Mouse (Mus musculus): ENCODE results near the gene Ccl5. TPM values are rescaled to one million over a fixed set of nuclear protein-coding genes. Genes with fewer than 3 reads are reported as not detected.

The Ccl5 gene
- not detected in 2 replicates for polyA plus RNA-seq (2015; fragmentation: Nextera tagmentation; extraction: Ambion mirVana)

DNA sequence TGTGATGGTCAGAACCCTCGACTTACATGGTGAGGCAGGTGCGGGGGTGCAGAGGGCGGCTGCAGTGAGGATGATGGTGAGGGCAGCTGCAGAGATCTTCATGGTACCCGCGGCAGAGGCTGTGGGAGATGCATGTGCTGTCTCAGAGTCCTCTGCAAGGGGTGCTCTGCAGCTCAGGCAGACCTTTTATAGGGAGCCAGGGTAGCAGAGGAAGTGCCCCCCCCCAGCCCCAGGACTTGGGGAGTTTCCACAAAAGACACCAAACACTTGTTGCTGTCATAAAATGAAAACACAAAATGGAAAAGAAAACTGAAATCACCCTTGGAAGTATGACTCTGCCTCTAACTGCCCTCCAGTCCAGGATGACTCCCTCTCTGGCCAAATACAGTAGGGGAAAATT lies at the start of gene Ccl5:
Gene Ccl5, minus strand, starts transcription at position 159 of the 400 bp plus-strand sequence.
- Histone ChIP-seq H3K27me3 (no peaks in the 10 kb centered on the region), H3K4me1 (peaks cover 12% of the 10 kb centered on the region), H3K27ac (no peak within 1 kb of the TSS), H3K4me2 (no peak within 1 kb of the TSS), H3K9me3 (replicated peaks) (no peaks in the 10 kb centered on the region), H3K9ac (no peak within 1 kb of the TSS), H3K36me3 (no peaks in the 10 kb centered on the region), H3K4me3 (replicated peaks) (no peak within 1 kb of the TSS)
- no peak for ATAC-seq (replicated peaks; ENCODE audit: low FRiP score)
- 86% methylated on average over 5 of the region's 5 CpGs for WGBS

DNA sequence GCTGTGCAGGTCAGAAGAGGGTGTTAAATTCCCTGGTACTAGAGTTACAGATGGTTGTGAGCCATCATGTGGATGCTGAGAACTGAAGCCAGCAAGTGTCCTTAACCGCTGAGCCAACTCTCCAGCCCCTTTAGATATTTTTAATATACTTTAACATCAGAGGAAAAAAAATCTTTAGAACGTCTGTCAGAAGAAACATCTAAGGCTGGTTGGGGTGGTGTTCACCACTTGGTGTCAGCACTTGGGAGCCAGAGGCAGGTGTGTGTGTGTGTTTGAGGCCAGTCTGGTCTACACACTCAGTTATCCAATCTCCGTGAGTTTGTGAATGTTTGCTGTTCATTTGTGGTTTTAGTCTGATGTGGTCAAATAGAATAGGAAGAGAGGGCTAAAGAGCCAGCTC lies 48.7 kb upstream of the Ccl5 start:
- Histone ChIP-seq H3K27ac (no peak overlapping the region), H3K36me3 (no peaks in the 10 kb centered on the region), H3K27me3 (no peaks in the 10 kb centered on the region), H3K4me2 (no peak overlapping the region), H3K4me1 (peaks cover 13% of the 10 kb centered on the region), H3K4me3 (replicated peaks) (no peak overlapping the region), H3K9ac (no peak overlapping the region), H3K9me3 (replicated peaks) (no peaks in the 10 kb centered on the region)
- WGBS: 78% methylated on average over 3 of the region's 3 CpGs
- no peak for ATAC-seq (replicated peaks; ENCODE audit: low FRiP score)

DNA sequence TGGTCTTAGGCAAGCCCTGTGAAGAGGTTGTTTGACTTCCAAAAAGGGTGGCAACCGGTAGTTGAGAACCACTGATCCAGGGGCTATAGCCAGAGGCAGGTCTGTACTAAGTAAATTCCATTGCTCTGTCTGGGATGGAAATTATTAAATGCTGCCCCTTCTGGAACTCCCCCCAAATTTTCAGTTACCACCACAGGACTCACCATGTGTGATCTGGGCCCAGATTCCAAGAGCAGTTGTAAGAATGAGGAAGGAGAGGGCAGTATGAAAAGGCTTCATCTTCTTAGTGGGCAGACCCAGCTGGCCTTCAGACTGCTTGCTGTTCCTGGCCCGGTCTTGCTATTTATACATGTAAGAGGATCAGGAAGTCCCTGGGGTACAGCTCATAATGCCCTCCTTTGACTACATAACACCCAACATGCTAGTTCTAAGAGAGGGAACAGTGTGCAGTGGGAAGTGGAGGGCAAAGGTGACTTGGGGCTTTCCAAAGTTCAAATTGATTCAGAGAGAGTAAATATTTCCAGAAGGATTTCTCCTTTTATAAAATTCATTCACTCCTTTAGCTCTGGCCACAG lies 48.0 kb upstream of the Ccl5 start, which contains the start of gene Ccl9:
Gene Ccl9, minus strand, starts transcription at position 451 of the 575 bp plus-strand sequence.
- no peak within 1 kb of the TSS for H3K4me2 ChIP-seq
- no peaks in the 10 kb centered on the region for H3K36me3 ChIP-seq
- no peak within 1 kb of the TSS for H3K27ac ChIP-seq
- H3K9me3 ChIP-seq (replicated peaks): no peaks in the 10 kb centered on the region
- H3K4me1 ChIP-seq: peaks cover 11% of the 10 kb centered on the region
- no peak for ATAC-seq (replicated peaks; ENCODE audit: low FRiP score)
- 76% methylated on average over 2 of the region's 2 CpGs for WGBS
- H3K27me3 ChIP-seq: no peaks in the 10 kb centered on the region
- no peak within 1 kb of the TSS for H3K4me3 ChIP-seq (replicated peaks)
- H3K9ac ChIP-seq: no peak within 1 kb of the TSS

DNA sequence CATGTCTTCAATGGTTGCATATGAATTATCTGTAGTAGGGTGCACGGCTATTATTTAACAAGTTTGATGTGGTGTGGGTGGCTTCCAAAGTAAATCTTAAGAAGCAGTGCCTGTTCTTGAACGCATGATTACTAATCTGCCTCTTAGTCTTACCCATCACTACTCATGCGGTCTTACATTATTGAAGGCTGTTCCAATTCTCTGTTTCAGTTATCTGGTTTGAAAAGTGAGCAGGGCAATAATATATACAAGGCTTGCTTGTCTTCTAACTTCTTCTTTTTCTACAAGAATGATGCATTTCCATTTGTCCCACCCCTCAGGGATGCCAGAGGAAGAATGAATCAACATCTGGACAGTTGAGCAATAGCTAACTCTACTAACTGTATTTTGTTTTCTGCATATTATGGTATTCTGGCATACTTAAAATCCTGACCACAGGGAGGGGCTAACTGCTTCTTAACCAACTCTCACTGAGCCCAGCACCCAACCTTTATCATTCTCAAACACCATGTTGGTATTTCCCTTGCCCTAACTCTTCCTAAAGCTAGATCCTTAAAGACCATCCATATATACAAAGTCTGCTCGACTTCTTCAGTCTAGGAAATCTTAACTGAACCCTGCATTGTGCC lies 46.7 kb upstream of the Ccl5 start:
- ATAC-seq (replicated peaks; ENCODE audit: low FRiP score): no peak
- Histone ChIP-seq H3K4me3 (replicated peaks) (no peak overlapping the region), H3K9me3 (replicated peaks) (no peaks in the 10 kb centered on the region), H3K27ac (no peak overlapping the region), H3K9ac (no peak overlapping the region), H3K36me3 (no peaks in the 10 kb centered on the region), H3K4me2 (no peak overlapping the region), H3K27me3 (no peaks in the 10 kb centered on the region), H3K4me1 (peaks cover 6% of the 10 kb centered on the region)
- WGBS: 84% methylated on average over 4 of the region's 4 CpGs

DNA sequence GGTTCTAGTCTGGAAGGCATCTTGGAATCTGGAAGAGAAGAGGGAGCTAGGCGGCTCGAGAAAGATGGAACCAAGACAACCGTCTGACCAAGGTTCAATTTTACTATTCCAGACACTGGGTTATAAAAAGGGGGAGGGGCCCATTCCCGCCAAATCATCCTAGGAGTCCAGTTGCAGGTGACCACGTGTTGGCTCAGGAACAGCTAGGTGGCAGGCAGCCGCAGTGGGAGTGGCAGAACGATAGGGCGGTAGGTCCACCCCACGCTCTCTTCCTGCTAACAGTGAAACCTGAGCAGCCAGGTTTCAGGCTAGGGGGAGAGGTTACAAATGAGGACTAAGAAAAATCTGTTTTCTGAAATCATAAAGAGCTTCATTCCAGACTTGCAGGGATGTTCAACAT lies 42.5 kb upstream of the Ccl5 start:
- Histone ChIP-seq H3K4me2 (no peak overlapping the region), H3K27ac (no peak overlapping the region), H3K4me3 (replicated peaks) (no peak overlapping the region), H3K27me3 (no peaks in the 10 kb centered on the region), H3K9ac (no peak overlapping the region), H3K9me3 (replicated peaks) (no peaks in the 10 kb centered on the region), H3K4me1 (peaks cover 4% of the 10 kb centered on the region; the same call in 1 of the 2 replicates), H3K36me3 (no peaks in the 10 kb centered on the region)
- ATAC-seq (replicated peaks; ENCODE audit: low FRiP score): no peak
- 52% methylated on average over 9 of the region's 9 CpGs for WGBS

DNA sequence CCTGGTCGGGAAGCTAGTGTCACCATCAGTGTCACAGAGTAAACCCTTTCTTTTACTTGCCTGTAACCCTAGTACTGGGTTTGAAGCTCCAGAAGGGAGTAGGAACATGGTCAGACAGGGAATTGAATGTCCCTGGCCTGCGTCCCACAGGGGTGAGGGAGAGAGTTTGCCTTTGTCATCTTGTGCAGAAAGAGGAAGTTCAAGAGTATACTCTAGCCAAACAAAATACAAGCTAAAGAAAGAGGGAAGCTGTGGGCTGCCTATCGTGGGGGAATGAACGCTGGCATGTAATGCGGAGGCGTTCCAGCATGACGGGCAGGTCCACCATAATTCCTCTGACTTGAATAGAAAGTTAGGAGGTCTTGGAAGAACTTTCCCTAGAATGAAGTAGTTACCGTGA lies 41.9 kb upstream of the Ccl5 start:
- H3K4me1 ChIP-seq: peaks cover 4% of the 10 kb centered on the region; the same call in 1 of the 2 replicates
- H3K9ac ChIP-seq: no peak overlapping the region
- ATAC-seq (replicated peaks; ENCODE audit: low FRiP score): no peak
- no peak overlapping the region for H3K4me2 ChIP-seq
- H3K36me3 ChIP-seq: no peaks in the 10 kb centered on the region
- WGBS: 69% methylated on average over 8 of the region's 8 CpGs
- H3K4me3 ChIP-seq (replicated peaks): no peak overlapping the region
- H3K27ac ChIP-seq: no peak overlapping the region
- H3K9me3 ChIP-seq (replicated peaks): no peaks in the 10 kb centered on the region
- H3K27me3 ChIP-seq: no peaks in the 10 kb centered on the region

DNA sequence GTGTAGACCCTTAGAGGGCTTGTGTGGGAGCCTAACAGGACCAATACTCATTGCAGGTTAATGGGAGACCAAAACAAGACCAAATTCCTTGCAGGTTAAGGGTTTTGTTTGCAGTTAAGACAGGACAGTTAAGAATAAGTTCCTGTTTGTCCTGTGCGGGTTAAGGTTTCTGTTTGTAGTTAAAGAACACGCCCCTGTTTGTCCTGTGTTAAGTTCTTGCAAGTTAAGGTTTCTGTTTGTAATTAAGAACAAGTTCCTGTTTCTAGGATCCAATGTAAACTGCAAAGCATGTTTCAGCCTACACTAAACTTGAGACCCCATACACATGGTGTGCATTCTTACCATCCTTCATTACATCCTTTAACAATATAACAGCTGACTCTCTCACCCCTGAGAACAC lies 39.9 kb upstream of the Ccl5 start:
- no peaks in the 10 kb centered on the region for H3K9me3 ChIP-seq (replicated peaks)

DNA sequence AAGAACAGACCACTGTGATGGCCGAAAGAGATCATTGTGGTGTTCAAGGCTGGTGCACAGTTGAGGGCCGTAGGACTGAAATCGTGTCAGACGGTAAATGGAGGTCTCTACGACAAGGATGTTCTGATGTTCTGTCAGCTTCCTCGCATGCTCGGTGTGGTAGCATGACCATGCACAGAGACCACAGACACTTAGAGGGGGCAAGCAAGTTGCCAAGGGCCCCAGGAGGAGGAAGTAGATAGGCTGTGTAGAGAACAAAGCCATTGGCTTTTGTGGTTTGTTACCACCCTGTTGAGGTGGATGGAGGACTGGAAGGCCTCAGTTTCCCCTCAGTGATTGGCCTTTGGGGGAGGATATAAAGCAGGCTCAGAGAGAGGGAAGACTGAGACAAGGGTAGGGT lies 38.9 kb upstream of the Ccl5 start:
- Histone ChIP-seq H3K27ac (no peak overlapping the region), H3K9me3 (replicated peaks) (no peaks in the 10 kb centered on the region), H3K4me3 (replicated peaks) (no peak overlapping the region), H3K4me2 (no peak overlapping the region), H3K4me1 (peaks cover 4% of the 10 kb centered on the region; the same call in 1 of the 2 replicates), H3K27me3 (no peaks in the 10 kb centered on the region), H3K36me3 (no peaks in the 10 kb centered on the region), H3K9ac (no peak overlapping the region)
- ATAC-seq (replicated peaks; ENCODE audit: low FRiP score): no peak
- WGBS: 94% methylated on average over 7 of the region's 7 CpGs

More for the DNA sequence above, 39.9 kb upstream of the Ccl5 start:
- 79% methylated on average over 2 of the region's 2 CpGs for WGBS
- Histone ChIP-seq H3K36me3 (no peaks in the 10 kb centered on the region), H3K9ac (no peak overlapping the region), H3K4me3 (replicated peaks) (no peak overlapping the region), H3K27me3 (no peaks in the 10 kb centered on the region), H3K4me2 (no peak overlapping the region), H3K27ac (no peak overlapping the region), H3K4me1 (peaks cover 4% of the 10 kb centered on the region; the same call in 1 of the 2 replicates)
- no peak for ATAC-seq (replicated peaks; ENCODE audit: low FRiP score)

DNA sequence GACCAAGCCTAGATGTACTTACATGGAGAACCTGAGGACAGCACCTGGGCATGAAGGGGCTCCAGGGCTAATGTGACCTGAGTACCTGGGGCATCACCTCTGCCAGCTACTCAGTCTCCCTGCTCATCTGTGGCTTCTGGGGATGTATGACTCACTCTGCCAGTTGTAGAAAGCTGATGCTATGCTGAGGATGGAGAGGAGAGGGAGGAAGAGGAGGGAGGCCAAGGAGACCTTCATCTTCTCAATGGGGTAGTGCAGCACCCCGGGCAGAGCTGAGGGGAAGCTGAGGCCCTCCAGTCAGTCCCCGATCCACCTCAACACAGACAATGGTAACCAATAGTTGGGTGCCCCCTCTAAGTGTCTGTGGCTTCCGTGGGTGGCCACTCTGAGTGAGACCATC lies 38.5 kb upstream of the Ccl5 start:
- no peaks in the 10 kb centered on the region for H3K9me3 ChIP-seq (replicated peaks)
- no peaks in the 10 kb centered on the region for H3K36me3 ChIP-seq
- WGBS: 85% methylated on average over 3 of the region's 3 CpGs
- no peaks in the 10 kb centered on the region for H3K27me3 ChIP-seq
- H3K27ac ChIP-seq: no peak overlapping the region
- H3K4me2 ChIP-seq: no peak overlapping the region
- ATAC-seq (replicated peaks; ENCODE audit: low FRiP score): no peak
- H3K4me1 ChIP-seq: peaks cover 4% of the 10 kb centered on the region; the same call in 1 of the 2 replicates
- no peak overlapping the region for H3K9ac ChIP-seq
- H3K4me3 ChIP-seq (replicated peaks): no peak overlapping the region

DNA sequence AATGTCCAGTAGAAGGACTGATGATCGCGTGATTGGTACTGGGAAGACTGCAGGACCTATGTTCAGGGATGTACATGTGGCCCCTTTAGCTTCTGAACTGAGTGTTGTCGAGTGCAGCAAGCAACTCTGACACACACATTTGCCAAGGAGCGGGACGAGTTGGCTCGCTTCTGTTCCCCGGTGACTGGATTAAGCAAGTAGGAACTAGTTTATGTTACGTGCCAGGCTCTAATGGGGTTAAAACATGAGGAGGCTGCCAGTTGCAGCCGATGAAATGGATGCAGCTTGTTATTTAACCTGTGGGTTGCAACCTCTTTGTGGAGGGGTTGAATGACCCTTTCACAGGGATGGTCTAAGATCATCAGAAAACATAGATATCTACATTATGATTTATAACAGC lies 37.7 kb upstream of the Ccl5 start:
- no peaks in the 10 kb centered on the region for H3K36me3 ChIP-seq
- no peak overlapping the region for H3K4me2 ChIP-seq
- H3K27me3 ChIP-seq: no peaks in the 10 kb centered on the region
- H3K9ac ChIP-seq: no peak overlapping the region
- H3K27ac ChIP-seq: no peak overlapping the region
- peaks cover 4% of the 10 kb centered on the region; the same call in 1 of the 2 replicates for H3K4me1 ChIP-seq
- no peak overlapping the region for H3K4me3 ChIP-seq (replicated peaks)
- 89% methylated on average over 9 of the region's 9 CpGs for WGBS
- ATAC-seq (replicated peaks; ENCODE audit: low FRiP score): no peak
- H3K9me3 ChIP-seq (replicated peaks): no peaks in the 10 kb centered on the region

DNA sequence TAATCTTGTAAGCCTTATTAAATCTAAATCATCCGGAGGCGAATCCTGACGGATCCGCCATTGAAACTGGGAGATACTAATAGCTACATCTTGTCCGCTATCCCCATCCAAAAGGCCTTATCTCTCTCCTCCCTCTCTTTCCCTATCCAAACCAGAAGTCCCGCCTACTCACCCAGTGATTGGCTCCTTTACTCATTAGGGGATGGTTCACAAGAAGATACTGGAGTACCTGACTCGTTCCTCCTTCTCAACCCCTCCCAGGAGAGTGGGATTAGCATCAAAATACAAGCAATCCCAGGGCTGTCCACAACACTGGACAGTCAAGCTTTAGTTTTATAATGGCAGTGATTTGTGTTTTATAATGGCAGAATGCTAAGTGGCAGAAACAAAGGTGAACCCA lies 37.0 kb upstream of the Ccl5 start:
- Histone ChIP-seq H3K4me2 (no peak overlapping the region), H3K9me3 (replicated peaks) (no peaks in the 10 kb centered on the region), H3K36me3 (no peaks in the 10 kb centered on the region), H3K27ac (no peak overlapping the region), H3K9ac (no peak overlapping the region), H3K4me1 (peaks cover 4% of the 10 kb centered on the region; the same call in 1 of the 2 replicates), H3K27me3 (no peaks in the 10 kb centered on the region), H3K4me3 (replicated peaks) (no peak overlapping the region)
- no peak for ATAC-seq (replicated peaks; ENCODE audit: low FRiP score)
- WGBS: 79% methylated on average over 7 of the region's 7 CpGs

DNA sequence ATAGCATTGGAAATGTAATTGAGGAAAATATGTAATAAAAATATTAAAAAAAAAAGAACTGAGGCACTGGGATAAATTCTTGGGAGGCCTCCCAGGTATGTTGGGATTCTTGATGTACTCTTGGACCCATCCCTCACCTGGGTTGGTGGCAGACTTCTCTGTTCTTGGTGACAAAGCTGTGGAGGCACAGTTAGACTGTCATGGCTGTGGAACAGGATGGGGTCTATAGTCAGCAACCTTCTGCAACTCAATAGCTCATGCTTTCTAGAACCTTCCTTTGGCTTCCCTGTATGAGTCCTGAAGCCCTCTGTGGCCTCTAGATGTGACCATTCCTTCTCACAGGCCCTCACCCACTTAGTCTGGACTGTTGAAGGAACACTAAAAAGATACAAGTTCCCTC lies 36.3 kb upstream of the Ccl5 start:
- ATAC-seq (replicated peaks; ENCODE audit: low FRiP score): no peak
- H3K9me3 ChIP-seq (replicated peaks): no peaks in the 10 kb centered on the region
- H3K4me3 ChIP-seq (replicated peaks): no peak overlapping the region
- H3K9ac ChIP-seq: no peak overlapping the region
- H3K36me3 ChIP-seq: no peaks in the 10 kb centered on the region
- no peak overlapping the region for H3K27ac ChIP-seq
- H3K4me1 ChIP-seq: no peaks in the 10 kb centered on the region
- H3K27me3 ChIP-seq: no peaks in the 10 kb centered on the region
- no peak overlapping the region for H3K4me2 ChIP-seq

DNA sequence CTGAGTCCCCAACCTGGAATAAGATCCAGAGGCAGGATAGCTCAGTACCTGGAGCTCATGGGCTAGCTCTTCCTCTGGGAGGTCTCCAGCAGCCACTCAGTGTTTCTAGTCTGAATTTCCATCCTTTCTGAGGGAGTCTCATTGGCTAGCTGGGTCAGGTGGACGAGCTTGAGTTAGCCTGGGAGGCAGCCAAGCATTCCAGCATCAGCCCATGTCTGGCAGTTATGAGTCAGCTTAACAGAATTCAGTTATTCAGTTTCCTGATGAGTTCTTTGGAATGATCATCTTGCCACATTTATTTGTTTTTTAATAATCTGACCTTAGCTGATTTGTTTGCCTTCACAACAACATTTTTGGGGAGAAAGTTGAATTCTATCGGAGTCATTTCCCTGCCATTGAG lies 33.4 kb upstream of the Ccl5 start:
- no peaks in the 10 kb centered on the region for H3K9me3 ChIP-seq (replicated peaks)
- no peaks in the 10 kb centered on the region for H3K4me1 ChIP-seq
- H3K4me2 ChIP-seq: no peak overlapping the region
- no peak overlapping the region for H3K27ac ChIP-seq
- no peak for ATAC-seq (replicated peaks; ENCODE audit: low FRiP score)
- H3K36me3 ChIP-seq: no peaks in the 10 kb centered on the region
- WGBS: 55% methylated on average over 2 of the region's 2 CpGs
- no peaks in the 10 kb centered on the region for H3K27me3 ChIP-seq
- H3K4me3 ChIP-seq (replicated peaks): no peak overlapping the region
- H3K9ac ChIP-seq: no peak overlapping the region

Measured in kidney, embryonic 15.5 days (tissue).